Mouse (Mus musculus): ENCODE results near the gene Nom1. TPM values are rescaled to one million over a fixed set of nuclear protein-coding genes. Genes with fewer than 3 reads are reported as not detected.

The Nom1 gene
- polyA plus RNA-seq, 2 experiments, result 19.0 to 22.0 TPM

GRCm38 (mm10) chr5:29445275-29445674 lies 10.8 kb downstream of the Nom1 start:
- DNase-seq (ENCODE audit: low spot score) (no peak), ATAC-seq (ENCODE audit: low FRiP score, low read depth) (no peak)
- Histone ChIP-seq H3K9me3 (ENCODE audit: control insufficient read depth, low read length) (no peaks in the 10 kb centered on the region), H3K4me1 (ENCODE audit: control insufficient read depth, insufficient read depth, low read length) (no peaks in the 10 kb centered on the region), H3K36me3 (ENCODE audit: control insufficient read depth, insufficient read depth, low read length) (peaks cover 89% of the 10 kb centered on the region), H3K9ac (ENCODE audit: low read depth, low read length, severe bottlenecking) (no peak overlapping the region), H3K4me2 (replicated peaks; ENCODE audit: low read depth, low read length, severe bottlenecking) (no peak overlapping the region), H3K4me3 (replicated peaks; ENCODE audit: low read length) (no peak overlapping the region), H3K27me3 (ENCODE audit: control insufficient read depth, insufficient read depth, low read length) (no peaks in the 10 kb centered on the region), H3K27ac (replicated peaks; ENCODE audit: low read depth, low read length) (no peak overlapping the region)
- WGBS, result 93% methylated on average over 2 of the region's 2 CpGs
- no peak for TF ChIP-seq POLR2A (IDR thresholded peaks at IDR 0.05; ENCODE audit: borderline replicate concordance, extremely low read depth, insufficient read depth, insufficient read length)

- no peak overlapping the region for H3K27ac ChIP-seq (replicated peaks; ENCODE audit: low read depth, low read length)
- H3K36me3 ChIP-seq (ENCODE audit: control insufficient read depth, insufficient read depth, low read length), result peaks cover 55% of the 10 kb centered on the region
- no peak for TF ChIP-seq POLR2A (IDR thresholded peaks at IDR 0.05; ENCODE audit: borderline replicate concordance, extremely low read depth, insufficient read depth, insufficient read length)
- no peaks in the 10 kb centered on the region for H3K27me3 ChIP-seq (ENCODE audit: control insufficient read depth, insufficient read depth, low read length)
- H3K4me2 ChIP-seq (replicated peaks; ENCODE audit: low read depth, low read length, severe bottlenecking), result no peak overlapping the region
- no peak overlapping the region for H3K4me3 ChIP-seq (replicated peaks; ENCODE audit: low read length)
- DNase-seq (ENCODE audit: low spot score) (no peak), ATAC-seq (ENCODE audit: low FRiP score, low read depth) (no peak)
- WGBS, result 83% methylated on average over 4 of the region's 4 CpGs
- H3K4me1 ChIP-seq (ENCODE audit: control insufficient read depth, insufficient read depth, low read length), result 0 out of 2 replicates have a peak, but pooled peaks cover 2% of the 10 kb centered on the region
- no peaks in the 10 kb centered on the region for H3K9me3 ChIP-seq (ENCODE audit: control insufficient read depth, low read length)
- H3K9ac ChIP-seq (ENCODE audit: low read depth, low read length, severe bottlenecking), result no peak overlapping the region
These were observed 17.9 kb downstream of the Nom1 start for GRCm38 (mm10) chr5:29452352-29452751.

GRCm38 (mm10) chr5:29456895-29457656 lies 22.6 kb downstream of the Nom1 start:
- H3K9me3 ChIP-seq (ENCODE audit: control insufficient read depth, low read length), result no peaks in the 10 kb centered on the region
- WGBS, result 28% methylated on average over 5 of the region's 5 CpGs
- H3K36me3 ChIP-seq (ENCODE audit: control insufficient read depth, insufficient read depth, low read length), result peaks cover 22% of the 10 kb centered on the region
- no peaks in the 10 kb centered on the region for H3K27me3 ChIP-seq (ENCODE audit: control insufficient read depth, insufficient read depth, low read length)
- ATAC-seq (ENCODE audit: low FRiP score, low read depth), result peak; percentile 66
- 0 out of 2 replicates have a peak, but pooled peaks cover 3% of the 10 kb centered on the region for H3K4me1 ChIP-seq (ENCODE audit: control insufficient read depth, insufficient read depth, low read length)
- no peak overlapping the region for H3K4me3 ChIP-seq (replicated peaks; ENCODE audit: low read length)
- DNase-seq (ENCODE audit: low spot score), result peak; percentile 65
- no peak overlapping the region for H3K9ac ChIP-seq (ENCODE audit: low read depth, low read length, severe bottlenecking)
- TF ChIP-seq POLR2A (IDR thresholded peaks at IDR 0.05; ENCODE audit: borderline replicate concordance, extremely low read depth, insufficient read depth, insufficient read length), result no peak
- no peak overlapping the region for H3K4me2 ChIP-seq (replicated peaks; ENCODE audit: low read depth, low read length, severe bottlenecking)
- no peak overlapping the region for H3K27ac ChIP-seq (replicated peaks; ENCODE audit: low read depth, low read length)

- Histone ChIP-seq H3K9ac (ENCODE audit: low read depth, low read length, severe bottlenecking) (no peak overlapping the region), H3K4me1 (ENCODE audit: control insufficient read depth, insufficient read depth, low read length) (peaks cover 3% of the 10 kb centered on the region), H3K27me3 (ENCODE audit: control insufficient read depth, insufficient read depth, low read length) (peaks cover 24% of the 10 kb centered on the region), H3K4me3 (replicated peaks; ENCODE audit: low read length) (no peak overlapping the region), H3K36me3 (ENCODE audit: control insufficient read depth, insufficient read depth, low read length) (peaks cover 5% of the 10 kb centered on the region; the same call in 1 of the 2 replicates), H3K27ac (replicated peaks; ENCODE audit: low read depth, low read length) (no peak overlapping the region), H3K4me2 (replicated peaks; ENCODE audit: low read depth, low read length, severe bottlenecking) (no peak overlapping the region), H3K9me3 (ENCODE audit: control insufficient read depth, low read length) (no peaks in the 10 kb centered on the region)
- DNase-seq (ENCODE audit: low spot score) (no peak), ATAC-seq (ENCODE audit: low FRiP score, low read depth) (no peak)
- TF ChIP-seq POLR2A (IDR thresholded peaks at IDR 0.05; ENCODE audit: borderline replicate concordance, extremely low read depth, insufficient read depth, insufficient read length), result no peak
- 58% methylated on average over 9 of the region's 9 CpGs for WGBS
These were observed 28.7 kb downstream of the Nom1 start for GRCm38 (mm10) chr5:29462943-29463686.

- no peak overlapping the region for H3K27ac ChIP-seq (replicated peaks; ENCODE audit: low read depth, low read length)
- H3K36me3 ChIP-seq (ENCODE audit: control insufficient read depth, insufficient read depth, low read length), result no peaks in the 10 kb centered on the region
- H3K4me1 ChIP-seq (ENCODE audit: control insufficient read depth, insufficient read depth, low read length), result peaks cover 7% of the 10 kb centered on the region
- no peaks in the 10 kb centered on the region for H3K9me3 ChIP-seq (ENCODE audit: control insufficient read depth, low read length)
- no peak overlapping the region for H3K9ac ChIP-seq (ENCODE audit: low read depth, low read length, severe bottlenecking)
- DNase-seq (ENCODE audit: low spot score) (no peak), ATAC-seq (ENCODE audit: low FRiP score, low read depth) (0 out of 2 replicates have a peak, but pooled peaks have one; percentile 28)
- H3K4me2 ChIP-seq (replicated peaks; ENCODE audit: low read depth, low read length, severe bottlenecking), result peak overlapping the region; percentile 50
- no peak for TF ChIP-seq POLR2A (IDR thresholded peaks at IDR 0.05; ENCODE audit: borderline replicate concordance, extremely low read depth, insufficient read depth, insufficient read length)
- H3K4me3 ChIP-seq (replicated peaks; ENCODE audit: low read length), result peak overlapping the region; percentile 35
- H3K27me3 ChIP-seq (ENCODE audit: control insufficient read depth, insufficient read depth, low read length), result peaks cover 69% of the 10 kb centered on the region
- 3% methylated on average over 63 of the region's 67 CpGs for WGBS
These were observed 33.3 kb downstream of the Nom1 start for GRCm38 (mm10) chr5:29467489-29468350.
